Mouse (Mus musculus): ENCODE data around the gene Sirt4.
A peak's percentile ranks its signal among the peaks of the same experiment; 100 is the strongest.

Gene Sirt4

GRCm38 (mm10) chr5:115470766-115471531, 13.6 kb downstream of the Sirt4 start:
- peak; percentile 78 for DNase-seq (ENCODE audit: low read depth)

- no peak for DNase-seq (ENCODE audit: low read depth)
These were observed 14.7 kb downstream of the Sirt4 start for GRCm38 (mm10) chr5:115469791-115470190.

- DNase-seq (ENCODE audit: low read depth), result no peak
These were observed 18.7 kb downstream of the Sirt4 start, which contains the start of gene Pla2g1b for GRCm38 (mm10) chr5:115465642-115466420. TSS of gene Pla2g1b (plus strand) at chr5:115466262.

- no peak for DNase-seq (ENCODE audit: low read depth)
These were observed 20.0 kb downstream of the Sirt4 start for GRCm38 (mm10) chr5:115464408-115465115.

- no peak for DNase-seq (ENCODE audit: low read depth)
These were observed 25.6 kb downstream of the Sirt4 start for GRCm38 (mm10) chr5:115458918-115459317.

GRCm38 (mm10) chr5:115455838-115456237, 28.7 kb downstream of the Sirt4 start:
- DNase-seq (ENCODE audit: low read depth), result no peak

GRCm38 (mm10) chr5:115454422-115455090, 30.0 kb downstream of the Sirt4 start:
- DNase-seq (ENCODE audit: low read depth), result no peak

- DNase-seq (ENCODE audit: low read depth), result no peak
These were observed 33.9 kb downstream of the Sirt4 start for GRCm38 (mm10) chr5:115450410-115451317.

- DNase-seq (ENCODE audit: low read depth), result no peak
These were observed 35.3 kb downstream of the Sirt4 start for GRCm38 (mm10) chr5:115449247-115449646.

- no peak for DNase-seq (ENCODE audit: low read depth)
These were observed 37.4 kb downstream of the Sirt4 start for GRCm38 (mm10) chr5:115447108-115447507.

GRCm38 (mm10) chr5:115444130-115444529, 40.4 kb downstream of the Sirt4 start:
- no peak for DNase-seq (ENCODE audit: low read depth)

- DNase-seq (ENCODE audit: low read depth), result peak; percentile 48
These were observed 41.9 kb downstream of the Sirt4 start for GRCm38 (mm10) chr5:115442663-115443062.

GRCm38 (mm10) chr5:115441205-115441849, 43.2 kb downstream of the Sirt4 start:
- DNase-seq (ENCODE audit: low read depth), result peak; percentile 77

- no peak for DNase-seq (ENCODE audit: low read depth)
These were observed 45.9 kb downstream of the Sirt4 start for GRCm38 (mm10) chr5:115438667-115439066.

GRCm38 (mm10) chr5:115437945-115438315, 46.6 kb downstream of the Sirt4 start:
- DNase-seq (ENCODE audit: low read depth), result no peak

GRCm38 (mm10) chr5:115437242-115437944, 47.1 kb downstream of the Sirt4 start:
- no peak for DNase-seq (ENCODE audit: low read depth)

- DNase-seq (ENCODE audit: low read depth), result no peak
These were observed 48.0 kb downstream of the Sirt4 start for GRCm38 (mm10) chr5:115436421-115437124.

- no peak for DNase-seq (ENCODE audit: low read depth)
These were observed 48.7 kb downstream of the Sirt4 start for GRCm38 (mm10) chr5:115435755-115436379.

All from naive thymus-derived CD4-positive, alpha-beta T cell, adult 2 months (primary cell).